Mouse (Mus musculus) testis, adult 2 months (tissue): ENCODE results near the gene Thada. TPM values are rescaled to one million over a fixed set of nuclear protein-coding genes. Genes with fewer than 3 reads are reported as not detected.
"Not testable (repeated sequence)": the region's sequence is repeated elsewhere in the genome, so short reads cannot be mapped to it uniquely, and the experiment has no call there.

Experiments used
- H3K27ac ChIP-seq: fragments of 200-500 bp; 2 replicates; pipeline ENCODE4 v1.5.1; 2012; ENCODE audit warnings: low read depth, low read length; ENCODE audit not compliant: control insufficient read depth, insufficient read depth
- H3K27me3 ChIP-seq: fragments of 200-500 bp; 2 replicates; pipeline ENCODE4 v1.6.1; 2012; ENCODE audit warnings: mild to moderate bottlenecking, low read length, moderate library complexity; ENCODE audit not compliant: control insufficient read depth, insufficient read depth
- H3K36me3 ChIP-seq: fragments of 200-500 bp; 2 replicates; pipeline ENCODE4 v1.6.1; 2012; ENCODE audit warnings: mild to moderate bottlenecking, low read length; ENCODE audit not compliant: control insufficient read depth, insufficient read depth
- H3K4me1 ChIP-seq: fragments of 200-500 bp; 2 replicates; pipeline ENCODE4 v1.6.1; 2012; ENCODE audit warnings: low read length; ENCODE audit not compliant: control insufficient read depth, insufficient read depth
- H3K4me3 ChIP-seq: fragments of 200-500 bp; 2 replicates; pipeline ENCODE4 v1.5.1; 2012; ENCODE audit warnings: low read depth, mild to moderate bottlenecking, low read length, moderate library complexity, mixed read lengths; ENCODE audit not compliant: control insufficient read depth
- CTCF ChIP-seq: fragments of 200-500 bp; IDR thresholded peaks from 2 replicates; pipeline ENCODE4 v1.5.1; 2012; ENCODE audit warnings: low read depth, mild to moderate bottlenecking, inconsistent platforms, low read length, moderate library complexity; ENCODE audit not compliant: control insufficient read depth, insufficient read depth, insufficient replicate concordance
- POLR2A ChIP-seq: fragments of 200-500 bp; IDR thresholded peaks from 2 replicates; pipeline ENCODE4 v1.6.1; 2012; ENCODE audit warnings: low read depth, mild to moderate bottlenecking, inconsistent platforms, low read length, moderate library complexity; ENCODE audit not compliant: control insufficient read depth
- polyA plus RNA-seq: library from polyadenylated mRNA; depleted of rRNA; stranded (reverse); fragments of >200 nt; gene quantifications from 2 replicates; pipeline ENCODE4 v1.2.3, GENCODE M21; 2012

Gene Thada
- polyA plus RNA-seq, 1 experiment = 15.8 TPM

- no peaks in the 10 kb centered on the region for H3K27me3 ChIP-seq
- H3K4me1 ChIP-seq = no peaks in the 10 kb centered on the region
- H3K36me3 ChIP-seq = peaks cover 2% of the 10 kb centered on the region; the same call in 1 of the 2 replicates
- H3K4me3 ChIP-seq = no peak overlapping the region
- TF ChIP-seq CTCF = no peak
- TF ChIP-seq POLR2A = no peak
- H3K27ac ChIP-seq = no peak overlapping the region
Observed at GRCm38 (mm10) chr17:84228223-84228622, 237.8 kb downstream of the Thada start.

GRCm38 (mm10) chr17:84226681-84227080 is 239.3 kb downstream of the Thada start:
- TF ChIP-seq POLR2A (no peak), CTCF (no peak)
- Histone ChIP-seq H3K27me3 (no peaks in the 10 kb centered on the region), H3K4me3 (no peak overlapping the region), H3K4me1 (no peaks in the 10 kb centered on the region), H3K36me3 (peaks cover 2% of the 10 kb centered on the region; the same call in 1 of the 2 replicates), H3K27ac (no peak overlapping the region)

- TF ChIP-seq CTCF = no peak
- TF ChIP-seq POLR2A = no peak
- H3K27ac ChIP-seq = no peak overlapping the region
- no peak overlapping the region for H3K4me3 ChIP-seq
- peaks cover 2% of the 10 kb centered on the region; the same call in 1 of the 2 replicates for H3K36me3 ChIP-seq
- no peaks in the 10 kb centered on the region for H3K4me1 ChIP-seq
- H3K27me3 ChIP-seq = no peaks in the 10 kb centered on the region
Observed at GRCm38 (mm10) chr17:84226231-84226630, 239.8 kb downstream of the Thada start.

GRCm38 (mm10) chr17:84224217-84224887 is 241.7 kb downstream of the Thada start:
- no peaks in the 10 kb centered on the region for H3K4me1 ChIP-seq
- H3K4me3 ChIP-seq = no peak overlapping the region
- no peaks in the 10 kb centered on the region for H3K27me3 ChIP-seq
- TF ChIP-seq CTCF (no peak), POLR2A (no peak)
- H3K27ac ChIP-seq = no peak overlapping the region
- no peaks in the 10 kb centered on the region for H3K36me3 ChIP-seq

GRCm38 (mm10) chr17:84218841-84219240 is 247.2 kb downstream of the Thada start:
- not testable (repeated sequence) for H3K4me3 ChIP-seq, H3K4me1 ChIP-seq, H3K36me3 ChIP-seq, H3K27ac ChIP-seq, H3K27me3 ChIP-seq

GRCm38 (mm10) chr17:84217696-84218095 is 248.3 kb downstream of the Thada start:
- H3K4me1 ChIP-seq = no peaks in the 10 kb centered on the region
- no peak overlapping the region for H3K27ac ChIP-seq
- H3K27me3 ChIP-seq = no peaks in the 10 kb centered on the region
- TF ChIP-seq CTCF (no peak), POLR2A (no peak)
- H3K36me3 ChIP-seq = no peaks in the 10 kb centered on the region
- H3K4me3 ChIP-seq = no peak overlapping the region

- Histone ChIP-seq H3K27ac (no peak overlapping the region), H3K27me3 (no peaks in the 10 kb centered on the region), H3K4me3 (no peak overlapping the region), H3K36me3 (no peaks in the 10 kb centered on the region), H3K4me1 (no peaks in the 10 kb centered on the region)
- no peak for TF ChIP-seq CTCF
- no peak for TF ChIP-seq POLR2A
Observed at GRCm38 (mm10) chr17:84215264-84215960, 250.6 kb downstream of the Thada start.
